8 mouse cellular contexts compared by ENCODE assay signal in genomic region chr7:128610897-128611798, GRCm38 (mm10). TPM values are rescaled to one million over a fixed set of nuclear protein-coding genes. Genes with fewer than 3 reads are reported as not detected.
DNase-seq lines count a peak whose midpoint lies in the region; ATAC-seq and TF ChIP-seq lines count a peak whose summit lies in the region.

TSS of gene Inpp5f (plus strand) at chr7:128611328.

- H3K27ac ChIP-seq in forebrain, embryonic 12.5 days: peak within 1 kb of the TSS; percentile 76
- peak within 1 kb of the TSS; percentile 68 for H3K27ac ChIP-seq in heart, postnatal 0 days (ENCODE audit: low read depth)
- peak within 1 kb of the TSS; percentile 78 for H3K27ac ChIP-seq in liver, embryonic 16.5 days (ENCODE audit: low read length)
- H3K27ac ChIP-seq in neural tube, embryonic 13.5 days (replicated peaks): peak within 1 kb of the TSS; percentile 75
- H3K27ac ChIP-seq in testis, adult 2 months (ENCODE audit: control insufficient read depth, insufficient read depth, low read depth, low read length): peak within 1 kb of the TSS; percentile 50; the same call in 1 of the 2 replicates

- TF ChIP-seq POLR2A in testis, adult 2 months (IDR thresholded peaks at IDR 0.05; ENCODE audit: control insufficient read depth, low read depth, low read length): peak; percentile 38; the same call in 1 of the 2 replicates

- peak; percentile 98 for ATAC-seq in forebrain, embryonic 12.5 days (ENCODE audit: low FRiP score)
- peak; percentile 100 for ATAC-seq in heart, postnatal 0 days (ENCODE audit: insufficient read depth, low read depth)
- ATAC-seq in liver, embryonic 16.5 days (ENCODE audit: low read depth): peak; percentile 95
- ATAC-seq in neural tube, embryonic 13.5 days (ENCODE audit: low read depth): peak; percentile 97

- TF ChIP-seq CTCF in E14TG2a.4 (conservative IDR thresholded peaks at IDR 0.05; ENCODE audit: low read length): no peak
- no peak; the same call in 1 of the 2 replicates for TF ChIP-seq CTCF in heart, postnatal 0 days (IDR thresholded peaks at IDR 0.05; ENCODE audit: low read depth)
- no peak for TF ChIP-seq CTCF in testis, adult 2 months (IDR thresholded peaks at IDR 0.05; ENCODE audit: control insufficient read depth, insufficient read depth, insufficient replicate concordance, low read depth, low read length)

- TF ChIP-seq EP300 in heart, postnatal 0 days (IDR thresholded peaks at IDR 0.05; ENCODE audit: low read depth): no peak

- H3K36me3 ChIP-seq in E14TG2a.4 (ENCODE audit: insufficient read depth, low read length): no peaks in the 10 kb centered on the region
- no peaks in the 10 kb centered on the region for H3K36me3 ChIP-seq in forebrain, embryonic 12.5 days (replicated peaks)
- no peaks in the 10 kb centered on the region for H3K36me3 ChIP-seq in heart, postnatal 0 days (replicated peaks; ENCODE audit: control insufficient read depth, insufficient read depth, low read length)
- H3K36me3 ChIP-seq in liver, embryonic 16.5 days (ENCODE audit: control insufficient read depth, insufficient read depth): no peaks in the 10 kb centered on the region
- H3K36me3 ChIP-seq in neural tube, embryonic 13.5 days: no peaks in the 10 kb centered on the region
- no peaks in the 10 kb centered on the region for H3K36me3 ChIP-seq in testis, adult 2 months (ENCODE audit: control insufficient read depth, insufficient read depth, low read length)

- peak within 1 kb of the TSS; percentile 95 for H3K4me3 ChIP-seq in E14TG2a.4 (replicated peaks; ENCODE audit: low read length)
- peak within 1 kb of the TSS; percentile 77 for H3K4me3 ChIP-seq in forebrain, embryonic 12.5 days (replicated peaks)
- peak within 1 kb of the TSS; percentile 71 for H3K4me3 ChIP-seq in heart, postnatal 0 days (ENCODE audit: low read depth, low read length)
- H3K4me3 ChIP-seq in liver, embryonic 16.5 days (ENCODE audit: low read depth, low read length): peak within 1 kb of the TSS; percentile 86
- peak within 1 kb of the TSS; percentile 77 for H3K4me3 ChIP-seq in neural tube, embryonic 13.5 days
- H3K4me3 ChIP-seq in testis, adult 2 months (ENCODE audit: control insufficient read depth, low read depth, low read length): peak within 1 kb of the TSS; percentile 87

- peak within 1 kb of the TSS; percentile 84 for H3K9ac ChIP-seq in forebrain, embryonic 12.5 days
- H3K9ac ChIP-seq in heart, postnatal 0 days (replicated peaks; ENCODE audit: low read depth, low read length): peak within 1 kb of the TSS; percentile 69
- H3K9ac ChIP-seq in liver, embryonic 16.5 days (ENCODE audit: low read depth, low read length): peak within 1 kb of the TSS; percentile 76
- H3K9ac ChIP-seq in neural tube, embryonic 13.5 days: peak within 1 kb of the TSS; percentile 88

- H3K4me1 ChIP-seq in E14TG2a.4 (replicated peaks; ENCODE audit: low read depth, low read length): peaks cover 19% of the 10 kb centered on the region
- peaks cover 18% of the 10 kb centered on the region for H3K4me1 ChIP-seq in forebrain, embryonic 12.5 days
- H3K4me1 ChIP-seq in heart, postnatal 0 days (ENCODE audit: control insufficient read depth, insufficient read depth): no peaks in the 10 kb centered on the region
- H3K4me1 ChIP-seq in liver, embryonic 16.5 days (ENCODE audit: control insufficient read depth, low read depth, low read length): peaks cover 19% of the 10 kb centered on the region
- H3K4me1 ChIP-seq in neural tube, embryonic 13.5 days (replicated peaks): peaks cover 12% of the 10 kb centered on the region
- H3K4me1 ChIP-seq in testis, adult 2 months (ENCODE audit: control insufficient read depth, insufficient read depth, low read length): peaks cover 6% of the 10 kb centered on the region

- H3K9me3 ChIP-seq in E14TG2a.4 (ENCODE audit: low read length): no peaks in the 10 kb centered on the region
- no peaks in the 10 kb centered on the region for H3K9me3 ChIP-seq in forebrain, embryonic 12.5 days
- H3K9me3 ChIP-seq in heart, postnatal 0 days (replicated peaks; ENCODE audit: control insufficient read depth, low read length): no peaks in the 10 kb centered on the region
- no peaks in the 10 kb centered on the region for H3K9me3 ChIP-seq in liver, embryonic 16.5 days (replicated peaks; ENCODE audit: control insufficient read depth, low read length)
- H3K9me3 ChIP-seq in neural tube, embryonic 13.5 days: 0 out of 2 replicates have a peak, but pooled peaks cover 3% of the 10 kb centered on the region

- H3K27me3 ChIP-seq in E14TG2a.4 (ENCODE audit: insufficient read depth, low read length): peaks cover 14% of the 10 kb centered on the region
- H3K27me3 ChIP-seq in forebrain, embryonic 12.5 days: peaks cover 6% of the 10 kb centered on the region; the same call in 1 of the 2 replicates
- no peaks in the 10 kb centered on the region for H3K27me3 ChIP-seq in heart, postnatal 0 days (ENCODE audit: control insufficient read depth, insufficient read depth, low read length)
- H3K27me3 ChIP-seq in liver, embryonic 16.5 days (ENCODE audit: control insufficient read depth, insufficient read depth, low read depth, low read length): no peaks in the 10 kb centered on the region
- 0 out of 2 replicates have a peak, but pooled peaks cover 3% of the 10 kb centered on the region for H3K27me3 ChIP-seq in neural tube, embryonic 13.5 days
- H3K27me3 ChIP-seq in testis, adult 2 months (ENCODE audit: control insufficient read depth, insufficient read depth, low read length): no peaks in the 10 kb centered on the region

- H3K4me2 ChIP-seq in forebrain, embryonic 12.5 days: peak within 1 kb of the TSS; percentile 95
- peak within 1 kb of the TSS; percentile 92 for H3K4me2 ChIP-seq in heart, postnatal 0 days (ENCODE audit: low read depth, low read length)
- peak within 1 kb of the TSS; percentile 91 for H3K4me2 ChIP-seq in liver, embryonic 16.5 days (ENCODE audit: low read depth, low read length)
- peak within 1 kb of the TSS; percentile 92 for H3K4me2 ChIP-seq in neural tube, embryonic 13.5 days

- peak; percentile 100 for DNase-seq in c-Kit-positive CD71-positive TER-119-positive erythroid progenitor cells, embryonic 14.5 days (ENCODE audit: low spot score)
- DNase-seq in heart, postnatal 0 days (ENCODE audit: low spot score): peak; percentile 100
- peak; percentile 100 for DNase-seq in kidney, postnatal 4 days

- WGBS in forebrain, embryonic 12.5 days: 1% methylated on average over 62 of the region's 68 CpGs
- WGBS in heart, postnatal 0 days: 3% methylated on average over 64 of the region's 68 CpGs
- 2% methylated on average over 63 of the region's 68 CpGs for WGBS in liver, embryonic 16.5 days (ENCODE audit: insufficient replicate concordance)
- 2% methylated on average over 68 of the region's 68 CpGs for WGBS in neural tube, embryonic 13.5 days

RNA-seq across cellular contexts. Expression of gene Inpp5f, which starts in this region (rescaled TPM):
- polyA plus RNA-seq in forebrain, embryonic 12.5 days (2016; fragmentation: Nextera tagmentation; extraction: Ambion mirVana): 136 and 160 TPM in 2 replicates
- 4.8 and 10.9 TPM in 2 replicates for total RNA-seq in heart, postnatal 0 days (2014; rRNA removed; ENCODE audit: low replicate concordance)
- polyA plus RNA-seq in heart, postnatal 0 days (2015; fragmentation: Nextera tagmentation; extraction: Ambion mirVana): 5.3 and 5.4 TPM in 2 replicates
- polyA plus RNA-seq in liver, embryonic 16.5 days (2015; fragmentation: Nextera tagmentation; extraction: Ambion mirVana): 5.9 and 6.5 TPM in 2 replicates
- polyA plus RNA-seq in neural tube, embryonic 13.5 days (2015; fragmentation: Nextera tagmentation; extraction: Ambion mirVana): 303 and 305 TPM in 2 replicates
- 1.4 and 1.5 TPM in 2 replicates for polyA plus RNA-seq in testis, adult 2 months (2012; rRNA removed)

Comparison
In these comparisons a context has a peak if more than half of its experiments do, and no peak if none do; other contexts are left out.
1. Peak in every context shown above with its lines: DNase-seq, ATAC-seq, H3K4me3 ChIP-seq and H3K27ac ChIP-seq.
2. RNA of gene Inpp5f (polyA plus RNA-seq): 303 to 305 TPM in neural tube, embryonic 13.5 days and 136 to 160 TPM in forebrain, embryonic 12.5 days; 5.9 to 6.5 TPM in liver, embryonic 16.5 days, 5.3 to 5.4 TPM in heart, postnatal 0 days and 1.4 to 1.5 TPM in testis, adult 2 months; every median in the first group is over 10 times any median in the second.